Mouse (Mus musculus) inflammation-experienced regulatory T-cells, adult 16 weeks (primary cell): Measurements from ENCODE around the gene Ildr1. TPM values are rescaled to one million over a fixed set of nuclear protein-coding genes. Genes with fewer than 3 reads are reported as not detected.

Experiments used
- polyA plus RNA-seq: library from polyadenylated mRNA; unstranded; fragments of 100-300 nt; shearing (Covaris generic); gene quantifications from one replicate; pipeline ENCODE4 v1.2.1, GENCODE M21; 2017

Gene Ildr1
- 15.6 TPM for polyA plus RNA-seq

DNA sequence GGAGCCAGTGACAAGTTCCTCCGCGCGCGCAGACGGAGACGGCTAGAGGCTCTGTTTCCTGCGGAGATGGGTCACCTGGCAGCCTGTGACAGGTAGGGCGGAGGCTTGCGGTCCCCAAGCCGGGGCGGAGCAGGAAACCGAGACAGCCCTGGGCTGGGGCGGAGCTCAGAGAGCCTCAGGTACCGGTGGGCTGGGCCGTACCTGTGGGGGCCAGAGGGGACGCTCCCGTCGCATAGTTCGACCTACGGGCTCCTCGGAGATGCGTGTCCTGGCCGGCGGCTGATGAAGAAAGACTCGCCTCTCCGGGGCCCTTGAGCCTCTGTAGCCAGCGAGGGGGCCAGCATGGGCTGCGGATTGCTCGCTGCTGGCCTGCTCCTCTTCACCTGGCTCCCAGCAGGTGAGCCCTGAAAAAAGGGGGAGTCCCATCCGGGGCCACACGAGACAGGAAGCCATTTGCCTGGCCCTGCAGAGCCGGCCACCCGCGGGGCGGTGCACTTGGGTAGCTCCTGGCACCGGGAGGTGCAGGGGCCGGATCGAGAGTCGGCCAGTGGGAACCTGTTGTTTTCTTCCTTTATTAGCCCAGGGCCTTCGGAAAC, at the start of gene Ildr1:
Gene Ildr1 (plus strand): TSS at position 161 of the 596 bp plus-strand sequence.

DNA sequence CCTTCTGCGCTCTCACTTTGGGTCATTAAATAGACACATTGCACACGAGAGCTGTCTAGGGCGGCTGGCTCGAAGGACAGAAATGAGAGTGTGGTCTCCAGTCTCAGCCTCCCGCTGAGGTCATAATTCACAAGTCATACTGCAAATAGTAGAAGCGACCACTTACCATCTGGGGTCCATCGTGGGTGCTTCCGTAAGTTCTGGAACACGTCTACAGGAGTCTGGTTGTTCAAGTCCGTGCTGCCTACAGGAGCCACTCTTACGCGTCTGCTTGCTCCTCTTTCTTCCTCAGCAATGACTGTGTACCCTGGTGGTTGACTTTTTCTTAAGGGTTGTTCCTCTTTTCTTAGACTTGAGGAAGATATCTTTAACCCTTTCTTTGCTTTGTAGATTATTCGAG, 28.0 kb upstream of the Ildr1 start, which contains the start of gene Cd86:
Gene Cd86 (minus strand): TSS at position 300 of the 400 bp plus-strand sequence.

Other genes starting within 250 kb of the Ildr1 start
- gene Stfa3, start 238.6 kb upstream of the Ildr1 start, polyA plus RNA-seq: 2.6 TPM
- gene Casr, start 131.8 kb upstream of the Ildr1 start, polyA plus RNA-seq: not detected
- 64.6 TPM for gene Cd86, start 27.9 kb upstream of the Ildr1 start, polyA plus RNA-seq
- gene Slc15a2, start 91.0 kb downstream of the Ildr1 start, polyA plus RNA-seq: 22.0 TPM
- gene Iqcb1, start 134.4 kb downstream of the Ildr1 start, polyA plus RNA-seq: 20.0 TPM
- gene Eaf2, start 181.0 kb downstream of the Ildr1 start, polyA plus RNA-seq: 0.72 TPM
- gene Golgb1, start 181.2 kb downstream of the Ildr1 start, polyA plus RNA-seq: 53.8 TPM
- 188 TPM for gene Hcls1, start 241.0 kb downstream of the Ildr1 start, polyA plus RNA-seq